Mouse (Mus musculus) forebrain, embryonic 12.5 days (tissue): ENCODE measurements around the gene Ccdc163. TPM values are rescaled to one million over a fixed set of nuclear protein-coding genes. Genes with fewer than 3 reads are reported as not detected.

Source experiments
- ATAC-seq: fragments of 200-750 bp; cut with Nextera tagmentation; 2 replicates; pipeline ENCODE4 v1.8.0; 2017; ENCODE audit warnings: moderate TSS enrichment; ENCODE audit not compliant: low FRiP score
- H3K27ac ChIP-seq: fragments of 300-500 bp; sonication (generic); 2 replicates; pipeline ENCODE4 v1.5.1; 2016; ENCODE audit warnings: mild to moderate bottlenecking
- H3K27me3 ChIP-seq: fragments of 300-500 bp; sonication (generic); 2 replicates; pipeline ENCODE4 v1.6.1; 2016; ENCODE audit warnings: mild to moderate bottlenecking
- H3K36me3 ChIP-seq: fragments of 300-500 bp; sonication (generic); replicated peaks from 2 replicates; pipeline ENCODE4 v1.6.1; 2016; ENCODE audit warnings: mild to moderate bottlenecking
- H3K4me1 ChIP-seq: fragments of 300-500 bp; sonication (generic); 2 replicates; pipeline ENCODE4 v1.6.1; 2016
- H3K4me2 ChIP-seq: fragments of 300-500 bp; sonication (generic); 2 replicates; pipeline ENCODE4 v1.6.1; 2016; ENCODE audit warnings: mild to moderate bottlenecking, moderate library complexity
- H3K4me3 ChIP-seq: fragments of 300-500 bp; sonication (generic); replicated peaks from 2 replicates; pipeline ENCODE4 v1.5.1; 2016; ENCODE audit warnings: mild to moderate bottlenecking
- H3K9ac ChIP-seq: fragments of 300-500 bp; sonication (generic); 2 replicates; pipeline ENCODE4 v1.6.1; 2016; ENCODE audit warnings: mild to moderate bottlenecking
- H3K9me3 ChIP-seq: fragments of 300-500 bp; sonication (generic); 2 replicates; pipeline ENCODE4 v1.6.1; 2016
- WGBS: fragments of 180-500 bp; shearing (Covaris S2); methylation state at CpG from one replicate; pipeline ENCODE4 v1.1.7; 2016; 5-methylcytosine and 5-hydroxymethylcytosine counted together
- polyA plus RNA-seq: library from polyadenylated mRNA; unstranded; fragments of >200 nt; fragmentation: Nextera tagmentation; extraction: Ambion mirVana; gene quantifications from 2 replicates; pipeline ENCODE4 v1.2.1, GENCODE M21; 2016

Ccdc163 gene
- polyA plus RNA-seq, 1 experiment from 2014 or later: 26.6 TPM

GRCm38 (mm10) chr4:116787985-116788760, 79.9 kb downstream of the Ccdc163 start:
- ATAC-seq: no peak
- Histone ChIP-seq H3K4me1 (no peaks in the 10 kb centered on the region), H3K4me3 (no peak overlapping the region), H3K27ac (0 out of 2 replicates have a peak overlapping the region, but pooled peaks have one; percentile 8), H3K36me3 (no peaks in the 10 kb centered on the region), H3K9ac (no peak overlapping the region), H3K4me2 (no peak overlapping the region), H3K9me3 (no peaks in the 10 kb centered on the region), H3K27me3 (no peaks in the 10 kb centered on the region)
- WGBS: 45% methylated on average over 7 of the region's 7 CpGs

GRCm38 (mm10) chr4:116788956-116789355, 80.6 kb downstream of the Ccdc163 start:
- WGBS: 7% methylated on average over 3 of the region's 3 CpGs
- H3K4me2 ChIP-seq: no peak overlapping the region
- ATAC-seq: peak; percentile 63; the same call in 1 of the 2 replicates

GRCm38 (mm10) chr4:116792453-116792852, 84.1 kb downstream of the Ccdc163 start:
- H3K36me3 ChIP-seq: no peaks in the 10 kb centered on the region
- H3K4me2 ChIP-seq: no peak overlapping the region
- H3K4me3 ChIP-seq: no peak overlapping the region
- H3K27me3 ChIP-seq: no peaks in the 10 kb centered on the region
- no peak overlapping the region for H3K27ac ChIP-seq
- no peak overlapping the region for H3K9ac ChIP-seq
- H3K4me1 ChIP-seq: no peaks in the 10 kb centered on the region
- H3K9me3 ChIP-seq: no peaks in the 10 kb centered on the region
- no peak for ATAC-seq
- WGBS: 91% methylated on average over 8 of the region's 8 CpGs

More at GRCm38 (mm10) chr4:116788956-116789355, 80.6 kb downstream of the Ccdc163 start:
- Histone ChIP-seq H3K9me3 (no peaks in the 10 kb centered on the region), H3K4me3 (no peak overlapping the region), H3K4me1 (no peaks in the 10 kb centered on the region), H3K9ac (no peak overlapping the region), H3K27me3 (no peaks in the 10 kb centered on the region), H3K36me3 (no peaks in the 10 kb centered on the region), H3K27ac (no peak overlapping the region)

GRCm38 (mm10) chr4:116794273-116794672, 86.0 kb downstream of the Ccdc163 start:
- H3K27me3 ChIP-seq: no peaks in the 10 kb centered on the region
- WGBS: 75% methylated on average over 2 of the region's 2 CpGs
- H3K4me1 ChIP-seq: no peaks in the 10 kb centered on the region
- H3K9me3 ChIP-seq: no peaks in the 10 kb centered on the region
- H3K9ac ChIP-seq: no peak overlapping the region
- no peak overlapping the region for H3K4me3 ChIP-seq
- no peaks in the 10 kb centered on the region for H3K36me3 ChIP-seq
- ATAC-seq: no peak
- no peak overlapping the region for H3K27ac ChIP-seq
- H3K4me2 ChIP-seq: no peak overlapping the region

- Histone ChIP-seq H3K4me2 (no peak overlapping the region), H3K9ac (no peak overlapping the region), H3K4me1 (no peaks in the 10 kb centered on the region), H3K27ac (no peak overlapping the region), H3K9me3 (no peaks in the 10 kb centered on the region), H3K27me3 (no peaks in the 10 kb centered on the region), H3K36me3 (no peaks in the 10 kb centered on the region), H3K4me3 (no peak overlapping the region)
- 84% methylated on average over 1 of the region's 1 CpGs for WGBS
- ATAC-seq: no peak
Observed at GRCm38 (mm10) chr4:116796442-116797110, 88.3 kb downstream of the Ccdc163 start.

GRCm38 (mm10) chr4:116799901-116800300, 91.6 kb downstream of the Ccdc163 start:
- ATAC-seq: no peak
- H3K9me3 ChIP-seq: no peaks in the 10 kb centered on the region
- H3K4me2 ChIP-seq: no peak overlapping the region
- H3K36me3 ChIP-seq: peaks cover 28% of the 10 kb centered on the region
- no peaks in the 10 kb centered on the region for H3K4me1 ChIP-seq
- no peak overlapping the region for H3K4me3 ChIP-seq
- 39% methylated on average over 5 of the region's 5 CpGs for WGBS
- no peaks in the 10 kb centered on the region for H3K27me3 ChIP-seq
- H3K27ac ChIP-seq: no peak overlapping the region
- no peak overlapping the region for H3K9ac ChIP-seq

Other genes starting within 250 kb of the Ccdc163 start
- 33.6 and 33.8 TPM in 2 replicates for gene Mast2, start 244.3 kb upstream of the Ccdc163 start, polyA plus RNA-seq
- gene Ipp, start 201.0 kb upstream of the Ccdc163 start, polyA plus RNA-seq: 21.5 and 22.2 TPM in 2 replicates
- gene Tmem69, start 152.6 kb upstream of the Ccdc163 start, polyA plus RNA-seq: 26.9 and 29.9 TPM in 2 replicates
- 23.4 and 26.7 TPM in 2 replicates for gene Gpbp1l1, start 150.9 kb upstream of the Ccdc163 start, polyA plus RNA-seq
- gene Ccdc17, start 111.9 kb upstream of the Ccdc163 start, polyA plus RNA-seq: 2.5 and 4.6 TPM in 2 replicates
- 296 TPM in 2 replicates for gene Nasp, start 80.6 kb upstream of the Ccdc163 start, polyA plus RNA-seq
- gene Akr1a1, start 56.8 kb upstream of the Ccdc163 start, polyA plus RNA-seq: 513 and 521 TPM in 2 replicates
- gene Prdx1, start 23.0 kb upstream of the Ccdc163 start, polyA plus RNA-seq: 914 and 930 TPM in 2 replicates
- gene Mmachc, start 103 bp upstream of the Ccdc163 start, polyA plus RNA-seq: 36.0 and 37.3 TPM in 2 replicates
- gene Tesk2, start 12.4 kb downstream of the Ccdc163 start, polyA plus RNA-seq: 6.5 and 6.7 TPM in 2 replicates
- 32.0 and 34.1 TPM in 2 replicates for gene Toe1, start 99.1 kb downstream of the Ccdc163 start, polyA plus RNA-seq
- 17.7 and 20.5 TPM in 2 replicates for gene Mutyh, start 99.2 kb downstream of the Ccdc163 start, polyA plus RNA-seq
- gene Hpdl, start 113.2 kb downstream of the Ccdc163 start, polyA plus RNA-seq: 0.96 and 1.6 TPM in 2 replicates
- gene Zswim5, start 168.9 kb downstream of the Ccdc163 start, polyA plus RNA-seq: 12.0 and 13.3 TPM in 2 replicates